Mouse (Mus musculus): Measurements from ENCODE around the gene Myo1b. TPM values are rescaled to one million over a fixed set of nuclear protein-coding genes. Genes with fewer than 3 reads are reported as not detected.

Gene Myo1b
- polyA plus RNA-seq, 1 experiment from 2014 or later: 114 TPM

GRCm38 (mm10) chr1:51758326-51759109, 157.4 kb downstream of the Myo1b start:
- no peak for ATAC-seq (ENCODE audit: low FRiP score)
- Histone ChIP-seq H3K27me3 (no peaks in the 10 kb centered on the region), H3K4me1 (0 out of 2 replicates have a peak, but pooled peaks cover 2% of the 10 kb centered on the region), H3K27ac (no peak overlapping the region), H3K9ac (no peak overlapping the region), H3K4me3 (replicated peaks) (no peak overlapping the region), H3K9me3 (no peaks in the 10 kb centered on the region), H3K36me3 (replicated peaks) (peaks cover 84% of the 10 kb centered on the region), H3K4me2 (no peak overlapping the region)
- 75% methylated on average over 15 of the region's 15 CpGs for WGBS

- WGBS: 94% methylated on average over 6 of the region's 6 CpGs
- no peak overlapping the region for H3K4me2 ChIP-seq
- peaks cover 64% of the 10 kb centered on the region for H3K36me3 ChIP-seq (replicated peaks)
- no peak overlapping the region for H3K4me3 ChIP-seq (replicated peaks)
- H3K9ac ChIP-seq: no peak overlapping the region
- no peaks in the 10 kb centered on the region for H3K9me3 ChIP-seq
- H3K27me3 ChIP-seq: no peaks in the 10 kb centered on the region
- H3K4me1 ChIP-seq: no peaks in the 10 kb centered on the region
- no peak for ATAC-seq (ENCODE audit: low FRiP score)
- H3K27ac ChIP-seq: no peak overlapping the region
Measured at GRCm38 (mm10) chr1:51753621-51754020, 162.2 kb downstream of the Myo1b start.

DNA sequence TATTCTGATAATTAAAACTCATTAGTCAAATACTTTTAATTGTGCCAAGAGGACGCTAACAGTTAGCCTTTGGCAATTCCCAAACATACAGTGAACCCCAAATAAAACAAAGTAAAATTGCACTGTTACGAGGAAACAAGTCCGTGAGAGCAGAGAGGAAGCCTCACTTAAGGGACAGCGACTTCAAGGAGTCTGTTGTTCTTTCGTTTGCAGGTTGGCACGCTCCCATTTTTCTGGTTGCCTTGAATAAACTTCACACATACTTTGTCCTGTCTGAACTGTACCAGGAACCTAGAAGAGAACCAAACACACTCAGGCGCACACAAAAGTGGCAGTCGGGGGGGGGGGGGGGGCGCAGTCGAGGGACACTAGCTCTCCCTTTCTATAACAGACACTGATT, 164.9 kb downstream of the Myo1b start:
- 81% methylated on average over 10 of the region's 10 CpGs for WGBS
- no peak for ATAC-seq (ENCODE audit: low FRiP score)
- H3K4me2 ChIP-seq: no peak overlapping the region
- no peak overlapping the region for H3K9ac ChIP-seq
- H3K4me1 ChIP-seq: peaks cover 15% of the 10 kb centered on the region; the same call in 1 of the 2 replicates
- no peak overlapping the region for H3K4me3 ChIP-seq (replicated peaks)
- no peaks in the 10 kb centered on the region for H3K9me3 ChIP-seq
- H3K27me3 ChIP-seq: no peaks in the 10 kb centered on the region
- H3K36me3 ChIP-seq (replicated peaks): peaks cover 43% of the 10 kb centered on the region
- no peak overlapping the region for H3K27ac ChIP-seq

DNA sequence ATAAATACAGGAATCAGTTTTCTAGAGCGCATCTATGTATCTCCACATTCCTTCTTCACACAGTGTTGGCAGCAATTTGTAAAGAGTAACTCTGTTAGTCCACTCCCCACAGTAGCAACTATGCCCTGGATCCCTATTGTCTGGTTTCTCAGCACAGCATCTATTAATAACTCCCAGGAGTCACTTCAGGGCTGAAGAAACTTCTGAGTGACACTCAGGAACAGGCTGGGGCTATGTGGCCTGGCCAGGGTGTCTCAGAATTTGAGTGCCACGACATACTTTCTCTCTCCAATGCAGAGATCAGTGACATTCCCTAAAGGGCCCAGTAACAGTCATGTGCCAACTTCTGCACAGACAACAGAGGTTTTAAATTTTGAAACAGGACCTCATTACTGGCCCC, 167.6 kb downstream of the Myo1b start:
- H3K36me3 ChIP-seq (replicated peaks): peaks cover 26% of the 10 kb centered on the region
- ATAC-seq (ENCODE audit: low FRiP score): no peak
- H3K4me2 ChIP-seq: no peak overlapping the region
- H3K9ac ChIP-seq: no peak overlapping the region
- no peak overlapping the region for H3K4me3 ChIP-seq (replicated peaks)
- H3K27ac ChIP-seq: no peak overlapping the region
- H3K27me3 ChIP-seq: no peaks in the 10 kb centered on the region
- peaks cover 15% of the 10 kb centered on the region; the same call in 1 of the 2 replicates for H3K4me1 ChIP-seq
- H3K9me3 ChIP-seq: no peaks in the 10 kb centered on the region
- 89% methylated on average over 2 of the region's 2 CpGs for WGBS

- ATAC-seq (ENCODE audit: low FRiP score): no peak
- WGBS: 38% methylated on average over 12 of the region's 12 CpGs
- no peaks in the 10 kb centered on the region for H3K27me3 ChIP-seq
- peaks cover 26% of the 10 kb centered on the region for H3K36me3 ChIP-seq (replicated peaks)
- H3K9ac ChIP-seq: no peak overlapping the region
- H3K4me1 ChIP-seq: peaks cover 15% of the 10 kb centered on the region; the same call in 1 of the 2 replicates
- no peaks in the 10 kb centered on the region for H3K9me3 ChIP-seq
- H3K4me2 ChIP-seq: no peak overlapping the region
- no peak overlapping the region for H3K4me3 ChIP-seq (replicated peaks)
- H3K27ac ChIP-seq: no peak overlapping the region
Measured at GRCm38 (mm10) chr1:51747494-51747893, 168.4 kb downstream of the Myo1b start.

DNA sequence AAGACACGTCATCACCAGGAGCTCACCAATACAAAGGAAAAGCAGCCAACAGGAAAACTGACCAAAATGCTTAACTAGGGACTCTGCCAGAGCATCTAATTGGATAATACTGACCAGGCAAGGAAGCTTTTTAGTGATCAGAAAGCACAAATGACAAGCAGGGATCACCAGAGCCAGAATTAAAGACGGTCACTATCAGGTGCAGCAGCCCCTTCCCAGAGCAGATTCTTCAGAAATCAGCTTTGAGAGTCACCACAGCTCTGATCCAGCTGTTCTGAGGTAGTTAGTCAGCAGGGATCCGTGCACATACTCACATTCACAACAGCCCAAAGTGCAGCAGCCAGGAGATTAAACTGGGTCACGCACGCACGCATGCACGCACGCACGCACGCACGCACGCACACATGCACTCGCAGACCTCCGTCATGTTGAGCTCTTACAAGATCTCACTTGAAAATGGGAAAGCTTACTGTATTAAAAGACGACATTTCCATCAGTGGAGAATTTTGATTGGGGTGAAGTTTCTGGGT, 169.1 kb downstream of the Myo1b start:
- H3K4me1 ChIP-seq: peaks cover 15% of the 10 kb centered on the region; the same call in 1 of the 2 replicates
- no peak for ATAC-seq (ENCODE audit: low FRiP score)
- no peak overlapping the region for H3K27ac ChIP-seq
- no peaks in the 10 kb centered on the region for H3K27me3 ChIP-seq
- H3K4me2 ChIP-seq: no peak overlapping the region
- WGBS: 79% methylated on average over 15 of the region's 15 CpGs
- H3K9me3 ChIP-seq: no peaks in the 10 kb centered on the region
- no peak overlapping the region for H3K9ac ChIP-seq
- H3K4me3 ChIP-seq (replicated peaks): no peak overlapping the region
- H3K36me3 ChIP-seq (replicated peaks): peaks cover 19% of the 10 kb centered on the region

DNA sequence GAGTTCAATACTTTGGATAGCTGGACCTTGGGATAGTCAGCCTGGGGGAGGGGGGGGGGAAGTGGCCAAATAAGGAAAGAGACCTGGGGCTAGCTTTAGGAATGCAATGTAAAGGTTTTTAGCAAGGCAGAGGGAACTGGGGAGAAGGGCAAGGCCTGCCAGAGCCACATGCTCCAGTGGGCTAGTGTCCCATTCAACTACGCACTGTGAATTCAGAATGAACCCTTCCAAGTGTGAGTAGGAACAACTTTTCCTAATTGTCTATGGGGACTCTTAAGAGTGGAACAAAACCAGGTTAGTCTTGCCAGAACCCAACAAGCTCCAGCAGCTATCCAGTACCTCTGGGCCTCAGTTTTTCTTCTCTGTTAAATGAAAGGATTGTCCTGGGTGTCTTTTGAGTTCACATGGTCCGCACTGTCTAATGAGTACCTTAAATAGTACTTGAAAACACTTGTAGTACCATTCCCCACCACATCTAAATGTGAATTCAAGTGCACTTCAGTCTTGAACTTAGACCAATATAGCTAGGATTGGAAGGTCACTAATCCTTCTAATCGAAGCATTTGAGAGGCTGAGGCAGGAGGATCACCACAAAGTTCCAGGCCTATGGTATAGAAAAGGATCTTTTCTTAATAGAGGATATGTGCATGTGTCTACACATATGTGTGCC, 172.0 kb downstream of the Myo1b start:
- no peak overlapping the region for H3K27ac ChIP-seq
- no peak overlapping the region for H3K4me2 ChIP-seq
- 92% methylated on average over 3 of the region's 3 CpGs for WGBS
- ATAC-seq (ENCODE audit: low FRiP score): no peak
- peaks cover 13% of the 10 kb centered on the region; the same call in 1 of the 2 replicates for H3K36me3 ChIP-seq (replicated peaks)
- H3K27me3 ChIP-seq: no peaks in the 10 kb centered on the region
- H3K9ac ChIP-seq: no peak overlapping the region
- H3K4me1 ChIP-seq: peaks cover 15% of the 10 kb centered on the region; the same call in 1 of the 2 replicates
- H3K9me3 ChIP-seq: no peaks in the 10 kb centered on the region
- no peak overlapping the region for H3K4me3 ChIP-seq (replicated peaks)

DNA sequence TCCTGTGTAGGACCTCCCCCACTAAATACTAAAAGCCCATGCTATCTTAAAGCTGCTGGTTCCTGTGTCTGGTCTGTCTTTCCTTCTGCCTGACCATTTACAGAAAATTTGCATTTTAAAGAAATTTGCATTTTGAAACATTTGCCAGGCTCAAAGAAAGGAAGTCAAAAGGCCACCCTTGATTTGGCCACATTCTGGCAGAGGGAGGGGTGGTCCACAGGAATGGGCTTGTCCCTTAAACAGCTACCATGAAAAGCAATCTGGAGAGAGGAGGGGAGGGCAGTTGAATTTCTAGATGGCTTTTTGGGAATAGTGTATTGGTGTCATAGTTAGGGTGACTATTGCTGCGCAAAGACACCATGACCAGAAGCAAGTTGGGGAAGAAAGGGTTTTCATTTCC, 173.3 kb downstream of the Myo1b start:
- Histone ChIP-seq H3K4me1 (peaks cover 11% of the 10 kb centered on the region; the same call in 1 of the 2 replicates), H3K27ac (no peak overlapping the region), H3K27me3 (no peaks in the 10 kb centered on the region), H3K4me2 (no peak overlapping the region), H3K36me3 (replicated peaks) (peaks cover 12% of the 10 kb centered on the region; the same call in 1 of the 2 replicates), H3K4me3 (replicated peaks) (no peak overlapping the region), H3K9ac (no peak overlapping the region), H3K9me3 (no peaks in the 10 kb centered on the region)
- 100% methylated on average over 1 of the region's 1 CpGs for WGBS
- no peak for ATAC-seq (ENCODE audit: low FRiP score)

DNA sequence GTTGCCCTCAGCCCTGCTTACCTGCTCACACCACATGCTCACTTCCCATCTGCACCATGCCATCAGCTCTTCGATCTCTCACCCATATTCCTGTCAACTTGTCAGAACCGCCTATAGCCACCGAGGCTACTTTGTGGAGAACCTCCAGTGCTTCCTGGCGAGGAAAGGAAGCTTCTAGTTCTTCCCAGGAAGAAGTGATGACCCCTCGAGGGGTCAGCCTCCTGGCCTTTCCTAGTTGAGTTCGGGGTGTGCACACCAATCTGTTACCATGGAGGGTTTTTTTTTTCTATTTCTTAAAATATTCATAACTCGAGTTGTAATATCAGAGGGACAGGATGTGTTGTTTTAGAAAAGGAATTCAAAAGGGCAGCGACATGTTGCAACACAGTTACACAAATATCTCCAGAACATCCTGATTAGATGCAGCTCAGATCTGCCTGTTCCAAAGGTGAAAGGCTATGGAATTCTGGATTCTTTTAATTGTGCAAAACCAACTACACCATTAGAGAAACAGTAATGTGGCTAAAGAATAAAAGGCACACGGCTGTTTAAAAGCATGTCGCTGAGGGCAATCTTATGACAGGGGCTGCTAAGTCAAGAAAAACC, 175.1 kb downstream of the Myo1b start:
- no peak for ATAC-seq (ENCODE audit: low FRiP score)
- H3K36me3 ChIP-seq (replicated peaks): peaks cover 12% of the 10 kb centered on the region; the same call in 1 of the 2 replicates
- H3K4me1 ChIP-seq: no peaks in the 10 kb centered on the region
- no peak overlapping the region for H3K27ac ChIP-seq
- H3K9ac ChIP-seq: no peak overlapping the region
- WGBS: 87% methylated on average over 10 of the region's 10 CpGs
- no peak overlapping the region for H3K4me3 ChIP-seq (replicated peaks)
- no peak overlapping the region for H3K4me2 ChIP-seq
- no peaks in the 10 kb centered on the region for H3K9me3 ChIP-seq
- H3K27me3 ChIP-seq: no peaks in the 10 kb centered on the region

DNA sequence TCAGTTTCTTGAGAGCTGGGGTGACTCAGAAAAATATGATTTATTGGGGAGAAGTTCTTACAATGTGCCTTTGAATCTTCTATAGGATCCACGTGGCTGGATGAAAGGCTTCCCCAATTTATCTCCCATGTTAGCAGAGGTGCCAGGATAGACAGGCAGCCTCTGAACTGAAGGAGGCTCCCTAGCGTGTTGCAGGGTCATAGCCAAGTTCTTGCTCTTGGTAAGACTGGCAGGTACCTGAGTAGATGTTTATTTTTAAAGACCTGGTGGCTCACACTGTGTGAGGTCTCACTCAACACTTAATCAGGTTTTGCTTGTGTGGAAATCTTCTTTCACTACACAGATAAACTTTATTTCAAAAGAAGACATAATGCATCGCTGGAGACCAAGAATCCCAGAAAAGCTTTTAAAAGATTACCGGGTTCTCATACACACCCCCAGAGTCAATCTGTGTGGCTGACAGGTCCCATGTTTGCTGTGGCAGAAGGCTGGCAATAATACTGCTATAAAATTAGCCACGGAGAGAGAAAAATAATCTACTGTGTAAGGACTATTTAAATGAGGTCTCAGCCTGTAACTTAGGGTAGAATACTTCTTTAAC, 176.5 kb downstream of the Myo1b start:
- Histone ChIP-seq H3K27ac (no peak overlapping the region), H3K4me3 (replicated peaks) (no peak overlapping the region), H3K36me3 (replicated peaks) (peaks cover 3% of the 10 kb centered on the region; the same call in 1 of the 2 replicates), H3K9me3 (no peaks in the 10 kb centered on the region), H3K4me2 (no peak overlapping the region), H3K4me1 (no peaks in the 10 kb centered on the region), H3K9ac (no peak overlapping the region), H3K27me3 (no peaks in the 10 kb centered on the region)
- no peak for ATAC-seq (ENCODE audit: low FRiP score)
- WGBS: 84% methylated on average over 5 of the region's 5 CpGs

DNA sequence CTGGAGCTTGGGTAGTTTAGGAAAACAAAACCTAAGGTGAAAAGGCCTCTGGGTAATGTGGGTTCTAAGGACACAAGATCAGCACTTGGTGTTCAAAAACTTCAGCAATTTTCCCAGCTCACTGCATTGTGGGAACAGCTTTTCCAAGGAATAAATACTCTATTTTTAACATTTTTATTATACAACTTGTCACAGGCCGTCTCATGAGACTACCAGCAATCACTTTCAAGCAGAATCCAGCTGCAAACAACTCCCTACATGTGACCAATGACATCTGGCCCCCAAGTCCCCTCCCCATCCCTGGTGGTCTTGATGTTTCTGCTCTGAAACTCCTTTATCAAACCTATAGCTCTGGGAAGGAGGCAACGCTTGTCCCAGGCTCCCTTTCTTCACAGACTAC, 179.0 kb downstream of the Myo1b start:
- peaks cover under 1% of the 10 kb centered on the region; the same call in 1 of the 2 replicates for H3K9me3 ChIP-seq
- H3K27me3 ChIP-seq: no peaks in the 10 kb centered on the region
- H3K4me3 ChIP-seq (replicated peaks): no peak overlapping the region
- no peaks in the 10 kb centered on the region for H3K4me1 ChIP-seq
- H3K9ac ChIP-seq: no peak overlapping the region
- no peaks in the 10 kb centered on the region for H3K36me3 ChIP-seq (replicated peaks)
- 82% methylated on average over 2 of the region's 2 CpGs for WGBS
- H3K27ac ChIP-seq: no peak overlapping the region
- ATAC-seq (ENCODE audit: low FRiP score): no peak
- H3K4me2 ChIP-seq: no peak overlapping the region

DNA sequence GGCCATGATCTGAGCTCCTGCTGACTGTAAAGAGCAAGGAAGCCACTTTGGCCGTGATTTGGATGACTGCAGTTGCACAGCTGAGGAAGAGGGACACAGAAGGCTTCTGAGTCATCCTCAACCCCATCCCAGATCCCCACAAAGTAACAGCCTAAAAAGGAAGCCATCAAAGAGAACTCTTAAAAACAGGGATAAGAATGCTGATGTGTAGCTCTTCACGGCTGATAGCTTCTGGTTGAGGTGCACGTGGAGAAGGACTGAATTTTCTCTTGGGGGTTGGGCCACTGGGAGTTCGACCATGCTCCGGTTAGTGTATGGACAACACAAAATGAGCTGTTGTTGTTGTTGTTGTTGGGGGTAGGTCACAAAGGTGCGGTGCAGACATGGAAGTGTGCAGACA, 181.2 kb downstream of the Myo1b start:
- WGBS: 85% methylated on average over 6 of the region's 6 CpGs
- Histone ChIP-seq H3K27ac (no peak overlapping the region), H3K36me3 (replicated peaks) (no peaks in the 10 kb centered on the region), H3K4me1 (no peaks in the 10 kb centered on the region), H3K9me3 (peaks cover 5% of the 10 kb centered on the region; the same call in 1 of the 2 replicates), H3K9ac (no peak overlapping the region), H3K27me3 (no peaks in the 10 kb centered on the region), H3K4me2 (no peak overlapping the region), H3K4me3 (replicated peaks) (no peak overlapping the region)
- ATAC-seq (ENCODE audit: low FRiP score): no peak
